Mouse (Mus musculus) liver, embryonic 14.5 days (tissue): ENCODE measurements at regions not wholly inside any gene's neighbourhood (a gene's known extent, or its start where the extent isn't known, plus 50 kb on each side); places are given as distances from the start of the nearest gene placed in this dataset.

Source experiments
- CTCF ChIP-seq: IDR thresholded peaks from 2 replicates; pipeline ENCODE4 v1.5.1; 2016; ENCODE audit warnings: antibody characterized with exemption, low read depth, control low read depth
- EP300 ChIP-seq: IDR thresholded peaks from 2 replicates; pipeline ENCODE4 v1.6.1; 2016; ENCODE audit warnings: antibody characterized with exemption, low read depth

DNA sequence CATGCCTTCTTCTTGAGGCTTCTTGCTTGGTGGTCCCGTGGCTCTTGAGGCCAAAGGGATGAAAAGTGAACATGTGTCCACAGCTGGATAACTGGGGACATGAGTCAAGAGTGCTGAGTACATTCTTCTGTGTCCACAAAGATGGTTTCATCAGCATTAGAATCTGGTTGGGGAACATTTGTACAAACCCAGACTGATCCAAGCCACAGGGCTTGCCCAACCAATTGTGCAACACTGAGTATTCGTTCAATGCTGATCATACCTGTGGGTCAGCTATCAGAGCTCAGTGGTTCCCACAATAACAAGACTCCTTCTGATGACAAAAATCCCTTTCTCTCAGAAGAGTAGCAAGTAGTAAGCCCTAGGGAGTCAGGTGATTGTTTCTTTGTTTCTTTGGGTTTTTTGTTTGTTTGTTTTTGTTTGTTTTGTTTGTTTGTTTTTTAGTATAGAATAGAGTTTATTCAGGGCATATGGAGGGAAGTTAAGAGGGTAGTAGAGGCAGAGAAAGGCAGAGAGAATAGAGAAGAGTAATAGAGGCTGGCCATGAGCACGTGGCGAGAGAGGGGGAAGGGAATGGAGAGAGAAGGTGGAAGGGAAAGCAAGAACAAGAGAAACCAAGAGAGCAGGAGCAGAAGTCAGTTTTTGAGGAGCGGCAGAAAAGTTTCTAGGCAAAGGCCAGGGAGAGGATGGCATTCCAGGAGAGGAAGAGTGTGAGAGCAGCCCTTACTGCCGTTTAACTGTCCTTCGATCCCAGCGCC, 612.5 kb downstream of the Zfp706 start:
- TF ChIP-seq CTCF (no peak), EP300 (no peak)
